Mouse (Mus musculus): ENCODE measurements around the gene Mapk1ip1. TPM values are rescaled to one million over a fixed set of nuclear protein-coding genes. Genes with fewer than 3 reads are reported as not detected.

Mapk1ip1 gene
- polyA plus RNA-seq, 1 experiment from 2014 or later = 15.3 TPM

DNA sequence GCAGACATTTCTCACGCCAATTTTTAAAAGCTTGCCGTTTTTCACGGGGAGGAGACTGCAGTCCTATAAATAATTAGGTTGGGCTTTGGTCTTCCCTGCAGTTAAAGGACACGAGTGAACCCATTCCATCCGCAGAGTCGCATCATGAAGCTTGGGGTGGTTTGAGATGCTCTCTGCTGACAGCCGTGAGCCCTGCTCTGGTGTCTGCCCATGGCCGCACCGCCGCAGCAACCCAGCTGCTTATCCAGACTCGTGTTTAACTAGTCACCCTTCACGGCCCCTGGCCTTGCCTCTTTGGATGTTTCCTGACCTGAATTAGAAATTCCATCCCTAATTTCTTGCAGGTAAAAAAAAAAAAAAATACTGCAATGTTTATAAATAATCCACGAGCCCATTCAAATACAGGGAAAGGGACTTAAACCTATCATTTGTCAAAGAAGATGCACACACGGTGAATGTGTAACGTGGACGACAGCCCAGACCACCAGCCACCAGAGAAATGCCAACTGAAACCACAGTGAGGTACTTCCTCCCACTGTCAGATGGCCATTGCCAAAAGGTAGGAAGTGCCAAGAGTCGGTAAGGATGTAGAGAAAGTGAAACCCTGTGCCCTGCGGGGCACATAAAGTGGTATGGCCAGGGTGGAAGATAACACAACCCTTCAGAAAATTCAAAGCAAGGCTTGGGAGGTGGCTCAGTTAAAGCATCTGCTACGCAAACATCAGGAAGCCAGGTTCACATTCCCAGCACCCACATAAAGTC lies 20.9 kb downstream of the Mapk1ip1 start:
- 76% methylated on average over 19 of the region's 19 CpGs for WGBS
- no peaks in the 10 kb centered on the region for H3K36me3 ChIP-seq
- no peak for ATAC-seq (replicated peaks; ENCODE audit: low FRiP score)
- no peak overlapping the region for H3K4me3 ChIP-seq (replicated peaks)
- no peaks in the 10 kb centered on the region for H3K4me1 ChIP-seq
- peaks cover 3% of the 10 kb centered on the region; the same call in 1 of the 2 replicates for H3K27me3 ChIP-seq
- no peaks in the 10 kb centered on the region for H3K9me3 ChIP-seq (replicated peaks)
- no peak overlapping the region for H3K9ac ChIP-seq
- H3K4me2 ChIP-seq = no peak overlapping the region
- H3K27ac ChIP-seq = no peak overlapping the region

DNA sequence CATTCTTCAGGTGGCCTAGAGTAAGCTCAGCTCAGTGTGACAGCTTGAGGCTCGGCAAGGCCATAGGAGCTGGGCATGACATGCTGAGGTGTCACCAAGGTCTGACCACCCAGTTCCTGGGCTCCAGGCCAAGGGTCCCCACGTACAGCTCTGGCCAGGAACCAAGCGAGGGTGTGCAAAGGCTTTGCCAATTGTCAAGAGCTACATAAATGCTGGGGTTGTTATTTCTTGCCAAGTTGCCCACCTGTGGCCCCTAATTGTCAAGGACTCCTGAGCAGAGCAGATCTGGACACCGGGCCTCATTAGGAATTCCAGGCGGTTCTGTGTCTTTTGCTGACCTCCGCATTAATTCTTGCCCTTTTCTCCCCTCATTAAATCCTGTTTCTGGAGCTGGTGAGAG lies 21.6 kb downstream of the Mapk1ip1 start:
- no peak overlapping the region for H3K9ac ChIP-seq
- no peaks in the 10 kb centered on the region for H3K4me1 ChIP-seq
- no peak overlapping the region for H3K4me2 ChIP-seq
- no peak overlapping the region for H3K27ac ChIP-seq
- peaks cover 3% of the 10 kb centered on the region; the same call in 1 of the 2 replicates for H3K27me3 ChIP-seq
- H3K4me3 ChIP-seq (replicated peaks) = no peak overlapping the region
- H3K36me3 ChIP-seq = no peaks in the 10 kb centered on the region
- no peaks in the 10 kb centered on the region for H3K9me3 ChIP-seq (replicated peaks)
- 68% methylated on average over 6 of the region's 6 CpGs for WGBS
- no peak for ATAC-seq (replicated peaks; ENCODE audit: low FRiP score)

DNA sequence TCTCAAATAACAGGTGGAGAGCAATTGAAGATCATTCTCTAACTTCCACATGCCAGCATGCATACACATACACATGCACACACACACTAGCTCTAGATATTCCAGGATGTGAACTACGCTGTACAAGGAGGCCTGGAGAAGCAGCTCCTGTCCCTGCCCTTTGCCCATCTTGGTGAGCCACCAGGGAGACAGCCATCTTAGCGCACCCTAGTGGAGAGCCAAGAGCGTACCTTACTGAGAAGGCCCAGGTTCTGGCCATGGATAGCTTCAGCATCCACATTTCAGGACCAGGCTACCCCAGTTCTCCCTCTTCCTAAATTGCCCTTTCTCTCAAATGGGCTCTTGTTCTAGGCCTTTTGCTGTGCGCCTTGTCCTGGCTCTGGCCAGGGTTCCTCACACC lies 27.8 kb downstream of the Mapk1ip1 start:
- no peak for ATAC-seq (replicated peaks; ENCODE audit: low FRiP score)
- peaks cover 2% of the 10 kb centered on the region for H3K4me1 ChIP-seq
- H3K4me2 ChIP-seq = no peak overlapping the region
- H3K27ac ChIP-seq = no peak overlapping the region
- no peaks in the 10 kb centered on the region for H3K27me3 ChIP-seq
- no peaks in the 10 kb centered on the region for H3K9me3 ChIP-seq (replicated peaks)
- H3K4me3 ChIP-seq (replicated peaks) = no peak overlapping the region
- no peaks in the 10 kb centered on the region for H3K36me3 ChIP-seq
- WGBS = 61% methylated on average over 4 of the region's 4 CpGs
- no peak overlapping the region for H3K9ac ChIP-seq

DNA sequence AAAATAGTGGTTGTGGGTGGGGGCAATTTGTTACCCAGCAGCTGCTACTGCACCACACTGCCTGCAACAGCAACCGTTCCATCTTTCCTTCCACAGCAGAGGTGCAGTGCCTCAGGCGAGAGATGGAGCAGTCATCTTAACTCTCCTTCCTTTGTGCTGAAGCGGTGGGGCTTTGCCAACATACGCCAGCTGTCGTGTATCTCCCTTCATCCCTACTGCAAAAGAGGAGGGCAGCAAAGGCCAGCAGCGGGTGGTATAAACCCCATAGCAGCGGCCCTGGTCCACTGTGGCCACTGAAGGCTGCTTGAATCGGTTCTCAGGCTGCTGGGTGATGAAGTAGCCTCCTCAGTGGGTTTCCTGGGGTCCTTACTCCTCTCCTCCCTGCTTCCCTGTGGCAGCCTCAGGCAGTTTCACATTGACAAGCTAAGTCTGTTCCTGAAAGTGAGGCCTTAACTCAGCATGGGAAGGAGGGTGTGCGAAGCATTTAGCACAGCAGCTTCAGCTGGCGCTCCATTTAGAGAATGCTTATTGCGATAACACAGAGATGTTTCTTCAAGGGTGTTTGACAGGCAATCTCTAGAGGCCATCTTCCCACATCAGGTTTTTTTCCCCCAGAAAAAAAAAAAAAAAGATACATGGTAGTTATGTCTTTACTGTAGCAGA lies 32.7 kb downstream of the Mapk1ip1 start:
- Histone ChIP-seq H3K9me3 (replicated peaks) (no peaks in the 10 kb centered on the region), H3K4me1 (peaks cover 7% of the 10 kb centered on the region), H3K36me3 (no peaks in the 10 kb centered on the region), H3K4me3 (replicated peaks) (no peak overlapping the region), H3K27me3 (no peaks in the 10 kb centered on the region), H3K27ac (peak overlapping the region; percentile 49; the same call in 1 of the 2 replicates), H3K9ac (no peak overlapping the region), H3K4me2 (no peak overlapping the region)
- 62% methylated on average over 11 of the region's 11 CpGs for WGBS
- ATAC-seq (replicated peaks; ENCODE audit: low FRiP score) = no peak

DNA sequence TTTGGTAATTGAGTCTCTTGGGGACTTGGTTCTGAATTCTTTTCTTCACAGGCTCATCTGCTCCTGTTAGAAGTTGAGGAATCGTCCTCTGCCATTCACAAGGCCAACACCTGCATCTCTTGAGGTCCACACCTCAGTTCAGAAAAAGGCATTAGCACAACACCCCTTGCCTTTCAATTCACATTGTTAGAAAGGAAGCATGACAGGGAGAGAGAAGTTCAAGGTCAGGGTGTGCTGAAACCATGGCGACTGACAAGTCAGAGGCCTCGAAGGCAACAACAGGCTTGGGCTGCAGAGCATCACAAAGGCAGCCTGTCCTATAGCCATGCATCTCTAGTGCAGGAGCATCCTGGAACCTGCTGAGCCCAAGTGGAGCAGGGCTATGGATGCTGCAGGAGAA lies 38.9 kb downstream of the Mapk1ip1 start:
- no peak for ATAC-seq (replicated peaks; ENCODE audit: low FRiP score)
- H3K4me3 ChIP-seq (replicated peaks) = no peak overlapping the region
- H3K9me3 ChIP-seq (replicated peaks) = peaks cover 6% of the 10 kb centered on the region
- H3K27me3 ChIP-seq = no peaks in the 10 kb centered on the region
- no peaks in the 10 kb centered on the region for H3K36me3 ChIP-seq
- peaks cover 3% of the 10 kb centered on the region; the same call in 1 of the 2 replicates for H3K4me1 ChIP-seq
- H3K4me2 ChIP-seq = no peak overlapping the region
- WGBS = 92% methylated on average over 3 of the region's 3 CpGs
- H3K27ac ChIP-seq = no peak overlapping the region
- H3K9ac ChIP-seq = no peak overlapping the region

DNA sequence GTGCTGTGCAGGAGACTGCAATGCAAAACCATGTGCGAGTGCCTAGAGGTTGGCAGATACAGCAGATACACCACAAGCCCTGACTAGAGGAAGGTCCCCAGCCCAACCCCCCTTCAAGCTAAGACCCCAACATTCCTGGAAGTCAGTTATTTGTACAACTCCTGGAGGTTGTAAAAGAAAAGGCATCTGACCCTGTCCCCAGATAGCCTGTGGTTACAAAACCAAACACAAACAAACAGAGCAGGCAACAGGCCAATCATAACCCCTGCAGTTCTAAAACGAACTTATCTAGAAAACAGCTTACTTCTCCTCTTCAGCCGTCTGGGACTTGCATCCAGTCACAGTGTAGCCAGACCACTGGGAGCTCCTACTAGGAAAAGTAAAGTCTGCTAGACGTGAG lies 42.7 kb downstream of the Mapk1ip1 start:
- Histone ChIP-seq H3K9ac (no peak overlapping the region), H3K27me3 (no peaks in the 10 kb centered on the region), H3K4me3 (replicated peaks) (no peak overlapping the region), H3K27ac (no peak overlapping the region), H3K36me3 (no peaks in the 10 kb centered on the region), H3K4me2 (no peak overlapping the region), H3K9me3 (replicated peaks) (peaks cover 6% of the 10 kb centered on the region), H3K4me1 (peaks cover 3% of the 10 kb centered on the region; the same call in 1 of the 2 replicates)
- WGBS = 23% methylated on average over 4 of the region's 4 CpGs
- no peak for ATAC-seq (replicated peaks; ENCODE audit: low FRiP score)

DNA sequence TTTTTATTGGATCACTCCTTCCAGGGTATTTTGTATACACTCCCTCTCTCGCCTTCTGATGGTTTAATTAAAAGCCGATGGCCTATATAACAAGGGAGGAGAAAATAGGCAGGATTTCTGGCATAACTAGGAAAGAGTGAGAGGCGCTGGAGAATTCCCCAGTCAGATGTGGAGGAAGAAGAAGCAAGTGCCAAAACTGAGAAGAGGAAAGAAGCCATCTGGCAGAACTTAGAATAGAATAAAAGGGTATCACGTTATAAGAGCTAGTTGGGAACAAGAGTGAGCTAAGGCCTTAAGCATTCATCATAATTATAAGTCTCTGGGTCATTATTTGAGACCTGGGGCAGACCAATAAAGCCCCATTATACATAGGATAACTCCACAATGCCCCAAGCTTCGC lies 58.0 kb downstream of the Mapk1ip1 start:
- Histone ChIP-seq H3K9ac (no peak overlapping the region), H3K36me3 (no peaks in the 10 kb centered on the region)
- WGBS = 82% methylated on average over 5 of the region's 5 CpGs

More for the DNA sequence above, 58.0 kb downstream of the Mapk1ip1 start:
- no peak overlapping the region for H3K4me3 ChIP-seq (replicated peaks)
- H3K27ac ChIP-seq = no peak overlapping the region
- H3K4me2 ChIP-seq = no peak overlapping the region
- H3K27me3 ChIP-seq = no peaks in the 10 kb centered on the region
- ATAC-seq (replicated peaks; ENCODE audit: low FRiP score) = no peak
- no peaks in the 10 kb centered on the region for H3K4me1 ChIP-seq
- no peaks in the 10 kb centered on the region for H3K9me3 ChIP-seq (replicated peaks)

Other genes starting within 250 kb of the Mapk1ip1 start
- 35.1 and 37.3 TPM in 2 replicates for gene Ppp2r2d, start 194 bp downstream of the Mapk1ip1 start, polyA plus RNA-seq (2015; fragmentation: Nextera tagmentation; extraction: Ambion mirVana)
- gene Bnip3, start 63.2 kb upstream of the Mapk1ip1 start, polyA plus RNA-seq (2015; fragmentation: Nextera tagmentation; extraction: Ambion mirVana) = 105 and 106 TPM in 2 replicates
- gene Jakmip3, start 94.5 kb upstream of the Mapk1ip1 start, polyA plus RNA-seq (2015; fragmentation: Nextera tagmentation; extraction: Ambion mirVana) = 0.19 and 0.22 TPM in 2 replicates
- gene Dpysl4, start 239.7 kb upstream of the Mapk1ip1 start, polyA plus RNA-seq (2015; fragmentation: Nextera tagmentation; extraction: Ambion mirVana) = 14.6 and 17.6 TPM in 2 replicates